Comparison of ENCODE assay signal across 8 mouse cellular contexts in the genomic region with DNA sequence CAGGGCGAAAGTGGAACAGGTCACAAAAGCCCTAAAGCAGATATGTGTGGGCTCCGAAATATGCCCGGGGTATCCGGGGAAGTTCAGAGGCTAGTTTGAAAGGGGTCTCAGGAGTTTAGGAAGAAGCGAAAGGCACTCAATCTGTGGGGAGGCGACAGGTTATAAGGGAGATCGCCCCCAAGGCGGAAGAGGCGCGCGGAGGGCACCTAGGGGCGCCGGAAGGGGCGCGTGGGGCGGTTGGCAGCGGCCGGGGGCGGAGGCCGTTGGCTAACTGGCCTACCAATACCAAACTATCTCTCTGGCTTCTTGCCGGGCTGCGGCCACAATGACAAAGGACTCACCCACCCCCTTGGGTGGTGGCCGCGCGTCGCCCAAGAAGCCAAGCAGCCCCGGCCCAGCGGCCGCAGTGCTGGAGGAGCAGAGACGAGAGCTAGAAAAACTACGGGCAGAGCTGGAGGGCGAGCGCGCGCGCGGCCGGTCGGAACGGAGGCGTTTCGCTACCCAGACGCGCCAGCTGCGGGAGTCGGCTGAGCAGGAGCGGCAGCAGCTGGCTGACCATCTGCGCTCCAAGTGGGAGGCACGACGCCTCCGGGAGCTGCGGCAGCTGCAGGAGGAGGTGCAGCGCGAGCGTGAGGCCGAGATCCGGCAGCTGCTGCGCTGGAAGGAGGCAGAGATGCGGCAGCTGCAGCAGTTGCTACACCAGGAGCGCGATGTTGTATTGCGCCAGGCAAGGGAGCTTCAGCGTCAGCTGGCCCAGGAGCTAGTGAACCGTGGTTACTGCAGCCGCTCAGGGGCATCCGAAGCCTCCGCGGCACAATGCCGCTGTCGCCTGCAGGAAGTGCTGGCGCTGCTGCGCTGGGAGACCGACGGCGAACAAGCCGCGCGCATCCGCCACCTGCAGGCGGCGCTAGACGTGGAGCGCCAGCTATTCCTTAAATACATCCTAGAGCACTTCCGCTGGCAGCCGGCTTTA. TPM values are rescaled to one million over a fixed set of nuclear protein-coding genes. Genes with fewer than 3 reads are reported as not detected.
A peak's percentile ranks its signal among the peaks of the same experiment; 100 is the strongest.
DNase-seq lines count a peak whose midpoint lies in the region; ATAC-seq and TF ChIP-seq lines count a peak whose summit lies in the region.

A gene (plus strand): TSS at position 215 of the 973 bp plus-strand sequence.

- peak; percentile 51; the same call in 1 of the 2 replicates for TF ChIP-seq POLR2A in cortical plate, adult 2 months (IDR thresholded peaks at IDR 0.05; ENCODE audit: extremely low read depth, insufficient read depth, low read length)

- TF ChIP-seq CTCF in cortical plate, adult 2 months (IDR thresholded peaks at IDR 0.05; ENCODE audit: extremely low read depth, insufficient read depth, low read length): peak; percentile 56

- ATAC-seq in megakaryocyte, adult 5-6 weeks (ENCODE audit: poor library complexity, severe bottlenecking): peak; percentile 72

- DNase-seq in ZHBTc4 (ENCODE audit: low read depth, low spot score): peak; percentile 97
- peak; percentile 64 to 70 for DNase-seq in gastrocnemius, adult 8-10 months (ENCODE audit: low spot score in 2 of 2)
- DNase-seq in hindlimb bud, embryonic 11.5 days (ENCODE audit: extremely low spot score, low read depth, low spot score): peak; percentile 71
- DNase-seq in left cerebral cortex, adult 8-10 months (ENCODE audit: low spot score in 2 of 2): peak; percentile 71 to 76
- peak; percentile 71 to 84 for DNase-seq in right cerebral cortex, adult 2 months (ENCODE audit: low spot score in 2 of 2)
- peak; percentile 42 for DNase-seq in urinary bladder, postnatal 10 days (ENCODE audit: low spot score)

- H3K27ac ChIP-seq in cortical plate, adult 2 months (ENCODE audit: insufficient read depth, low read length): no peak within 1 kb of the TSS

- H3K4me3 ChIP-seq in cortical plate, adult 2 months (ENCODE audit: insufficient read depth, low read length): peak within 1 kb of the TSS; percentile 38

- no peaks in the 10 kb centered on the region for H3K4me1 ChIP-seq in cortical plate, adult 2 months (ENCODE audit: control insufficient read depth, insufficient read depth, low read length)

RNA-seq across cellular contexts. Expression of the gene that starts here (rescaled TPM):
- 0.63 and 1.0 TPM in 2 replicates for polyA plus RNA-seq in cortical plate, adult 2 months (2012; rRNA removed)
- under 1 TPM in 2 of 4 experiments, not detected in 2; 0.05 TPM for total RNA-seq in gastrocnemius, adult 8-10 months (2022)
- total RNA-seq in left cerebral cortex, adult 8-10 months (2022): 1 to 10 TPM; 2.3 to 3.0 (median 2.7) TPM
- not detected in 2 replicates for total RNA-seq in megakaryocyte, adult 5-6 weeks (2015)
- 0.04 TPM in 1 of 2 replicates, not detected in the other for total RNA-seq in megakaryocyte, adult 5-6 weeks (2017)

Comparison
In these comparisons a context has a peak if more than half of its experiments do, and no peak if none do; other contexts are left out.
1. Peak in DNase-seq in gastrocnemius, adult 8-10 months; RNA of the gene not detected or under 1 TPM.
2. Peak in ATAC-seq in megakaryocyte, adult 5-6 weeks; RNA of the gene not detected or under 1 TPM.
3. DNase-seq: peak in every context shown above with its lines; median percentile 97 in ZHBTc4; 78 in right cerebral cortex, adult 2 months; 74 in left cerebral cortex, adult 8-10 months; 71 in hindlimb bud, embryonic 11.5 days; 67 in gastrocnemius, adult 8-10 months; 42 in urinary bladder, postnatal 10 days.